ENCODE assay signal across 18 mouse cellular contexts in genomic region chr15:40367026-40367425, GRCm38 (mm10).
DNase-seq lines count a peak whose midpoint lies in the region; ATAC-seq and TF ChIP-seq lines count a peak whose summit lies in the region.
"Had no signal": no experiment of that assay in that cellular context is flagged by ENCODE, and none has a peak within 500 bp of the region (broad histone marks: within the 10 kb centered on the region; RNA-seq: fewer than 3 reads in every experiment).

No protein-coding gene starts in this region.

- H3K36me3 ChIP-seq in forebrain, postnatal 0 days (ENCODE audit: insufficient read depth), result no peaks in the 10 kb centered on the region
- no peaks in the 10 kb centered on the region for H3K36me3 ChIP-seq in forebrain, embryonic 12.5 days (replicated peaks)
- H3K36me3 ChIP-seq in lung, embryonic 15.5 days, result no peaks in the 10 kb centered on the region
- H3K36me3 ChIP-seq: embryonic facial prominence, embryonic 13.5 days; hindbrain, embryonic 15.5 days had no signal

- H3K27ac ChIP-seq in forebrain, postnatal 0 days (ENCODE audit: low read depth, low read length), result no peak overlapping the region
- H3K27ac ChIP-seq in forebrain, embryonic 12.5 days, result no peak overlapping the region
- peak overlapping the region; percentile 47; the same call in 1 of the 2 replicates for H3K27ac ChIP-seq in lung, embryonic 15.5 days
- H3K27ac ChIP-seq: embryonic facial prominence, embryonic 13.5 days; heart, adult 2 months; hindbrain, embryonic 15.5 days had no signal

- H3K4me1 ChIP-seq in forebrain, postnatal 0 days (ENCODE audit: insufficient read depth), result no peaks in the 10 kb centered on the region
- no peaks in the 10 kb centered on the region; the same call in 1 of the 2 replicates for H3K4me1 ChIP-seq in forebrain, embryonic 12.5 days
- peaks cover 14% of the 10 kb centered on the region; the same call in 1 of the 2 replicates for H3K4me1 ChIP-seq in lung, embryonic 15.5 days
- H3K4me1 ChIP-seq: embryonic facial prominence, embryonic 13.5 days; hindbrain, embryonic 15.5 days had no signal

- no peaks in the 10 kb centered on the region for H3K9me3 ChIP-seq in forebrain, postnatal 0 days (ENCODE audit: low read length)
- H3K9me3 ChIP-seq in forebrain, embryonic 12.5 days, result no peaks in the 10 kb centered on the region
- no peaks in the 10 kb centered on the region for H3K9me3 ChIP-seq in lung, embryonic 15.5 days
- H3K9me3 ChIP-seq: embryonic facial prominence, embryonic 13.5 days; hindbrain, embryonic 15.5 days had no signal

- H3K4me2 ChIP-seq in forebrain, postnatal 0 days (ENCODE audit: low read depth), result no peak overlapping the region
- no peak overlapping the region for H3K4me2 ChIP-seq in forebrain, embryonic 12.5 days
- H3K4me2 ChIP-seq in lung, embryonic 15.5 days, result no peak overlapping the region
- H3K4me2 ChIP-seq: embryonic facial prominence, embryonic 13.5 days; heart, embryonic 11.5 days; hindbrain, embryonic 15.5 days had no signal

- H3K27me3 ChIP-seq in forebrain, postnatal 0 days (ENCODE audit: insufficient read depth, low read length), result no peaks in the 10 kb centered on the region
- no peaks in the 10 kb centered on the region for H3K27me3 ChIP-seq in forebrain, embryonic 12.5 days
- no peaks in the 10 kb centered on the region for H3K27me3 ChIP-seq in lung, embryonic 15.5 days
- H3K27me3 ChIP-seq: embryonic facial prominence, embryonic 13.5 days; hindbrain, embryonic 15.5 days had no signal

- peak; percentile 66 for ATAC-seq in forebrain, postnatal 0 days
- no peak for ATAC-seq in forebrain, embryonic 12.5 days (ENCODE audit: low FRiP score)
- ATAC-seq in lung, embryonic 15.5 days (ENCODE audit: borderline replicate concordance, extremely low read depth, low FRiP score, low TSS enrichment), result no peak
- ATAC-seq: forebrain, embryonic 14.5 days had no signal

- DNase-seq in forebrain, postnatal 0 days, result no peak
- DNase-seq in lung, postnatal 14 days, result no peak
- DNase-seq in right cerebral cortex, adult 18-20 months, result peak; percentile 5
- DNase-seq in right cerebral cortex, postnatal 10 days (ENCODE audit: low spot score in 2 of 2), result no peak
- DNase-seq in telencephalon, adult 2 months (ENCODE audit: low read depth, low spot score), result peak; percentile 51
- DNase-seq: adrenal gland, postnatal 10 days; cerebellum, adult 11-12 months; cerebellum, adult 9-10 months; cerebellum, postnatal 25 days; gastrocnemius, postnatal 14 days; heart, adult 2 months; heart, postnatal 36 days had no signal

- TF ChIP-seq CTCF in forebrain, postnatal 0 days (IDR thresholded peaks at IDR 0.05; ENCODE audit: low read depth), result no peak

- H3K9ac ChIP-seq in forebrain, postnatal 0 days, result no peak overlapping the region
- no peak overlapping the region for H3K9ac ChIP-seq in forebrain, embryonic 12.5 days
- no peak overlapping the region for H3K9ac ChIP-seq in lung, embryonic 15.5 days
- H3K9ac ChIP-seq: embryonic facial prominence, embryonic 13.5 days; hindbrain, embryonic 15.5 days had no signal

- WGBS in forebrain, postnatal 0 days, result 20% methylated on average over 1 of the region's 1 CpGs
- 15% methylated on average over 1 of the region's 1 CpGs for WGBS in forebrain, embryonic 12.5 days
- WGBS in lung, embryonic 15.5 days, result 21% methylated on average over 1 of the region's 1 CpGs

- H3K4me3 ChIP-seq in forebrain, postnatal 0 days (ENCODE audit: low read depth, low read length), result no peak overlapping the region
- H3K4me3 ChIP-seq in forebrain, embryonic 12.5 days (replicated peaks), result no peak overlapping the region
- no peak overlapping the region for H3K4me3 ChIP-seq in lung, embryonic 15.5 days
- H3K4me3 ChIP-seq: embryonic facial prominence, embryonic 13.5 days; heart, adult 2 months; hindbrain, embryonic 15.5 days had no signal

Comparison
In these comparisons a context has a peak if more than half of its experiments do, and no peak if none do; other contexts are left out.
1. DNase-seq: peak in right cerebral cortex, adult 18-20 months (single experiment) and telencephalon, adult 2 months (single experiment); none in forebrain, postnatal 0 days (single experiment), lung, postnatal 14 days (single experiment) and right cerebral cortex, postnatal 10 days (0 of 2).